Mouse (Mus musculus) G1E-ER4 (cell line): ENCODE data around the gene Mvb12b. TPM values are rescaled to one million over a fixed set of nuclear protein-coding genes. Genes with fewer than 3 reads are reported as not detected.

Experiments
- GATA1 ChIP-seq: IDR thresholded peaks from one replicate; pipeline ENCODE4 v1.8.0; 2012; ENCODE audit warnings: low read length, inconsistent platforms
- polyA plus RNA-seq: library from polyadenylated mRNA; stranded (reverse); fragments of >175 nt; gene quantifications from 2 replicates; pipeline ENCODE4 v1.2.3, GENCODE M21; 2012

Mvb12b gene
- polyA plus RNA-seq, 1 experiment = 60.7 TPM

DNA sequence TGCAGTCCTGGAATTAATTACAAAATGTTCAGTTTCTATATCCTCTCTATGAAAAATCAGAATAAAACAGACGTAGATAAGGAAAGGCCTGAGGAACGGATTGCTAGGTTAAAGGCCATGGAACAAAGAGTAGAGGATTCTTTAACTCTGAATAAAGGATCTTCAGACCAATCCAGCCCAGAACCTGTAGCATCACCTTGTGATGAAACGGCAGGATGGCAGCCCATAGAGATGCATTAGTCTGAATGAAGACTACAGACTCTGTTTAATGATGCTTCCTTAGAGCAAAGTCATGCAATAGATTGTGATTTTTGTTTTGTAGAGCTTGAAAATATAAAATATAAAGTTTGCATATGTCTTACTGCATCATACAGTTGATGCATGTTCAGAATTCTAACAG, 8.1 kb upstream of the Mvb12b start:
- TF ChIP-seq GATA1 = no peak

DNA sequence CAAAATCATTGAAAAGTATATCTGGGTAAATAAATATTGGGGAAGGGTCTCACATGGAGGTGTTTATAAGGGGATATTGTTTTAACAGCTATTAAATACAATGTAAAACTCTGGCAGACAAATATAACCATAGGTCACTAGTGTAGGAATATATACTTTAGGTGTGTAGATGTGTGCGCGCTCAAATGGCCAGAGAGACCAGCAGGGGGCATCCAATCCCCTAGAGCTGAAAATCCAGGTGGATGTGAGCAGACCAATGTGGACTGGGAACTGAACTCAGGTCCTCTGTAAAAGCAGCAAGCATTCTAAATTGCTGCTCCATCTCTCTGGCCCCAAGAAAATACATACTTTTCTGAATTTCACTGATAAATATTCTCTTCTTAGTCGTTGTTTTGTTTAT, 5.4 kb upstream of the Mvb12b start:
- TF ChIP-seq GATA1 = no peak

DNA sequence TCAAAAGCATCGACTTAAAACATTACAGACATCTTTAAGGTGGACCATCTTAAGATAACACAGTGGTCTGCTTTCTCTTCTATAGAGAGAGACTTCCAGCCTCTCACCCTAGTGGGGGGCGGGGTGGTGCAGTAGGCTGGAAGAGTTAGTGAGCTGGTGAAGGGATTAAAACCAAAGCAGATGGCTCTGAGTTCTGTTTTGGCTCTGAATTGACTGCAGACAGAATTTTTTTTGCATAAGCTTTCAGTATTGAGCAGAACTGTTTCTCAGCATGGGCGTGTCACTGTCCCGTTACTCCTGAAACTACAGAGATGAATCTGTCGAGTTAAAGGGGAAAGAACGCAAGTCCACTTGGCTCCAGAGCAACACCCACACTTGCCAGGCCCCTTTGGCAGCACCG, 4.6 kb upstream of the Mvb12b start:
- TF ChIP-seq GATA1 = no peak

DNA sequence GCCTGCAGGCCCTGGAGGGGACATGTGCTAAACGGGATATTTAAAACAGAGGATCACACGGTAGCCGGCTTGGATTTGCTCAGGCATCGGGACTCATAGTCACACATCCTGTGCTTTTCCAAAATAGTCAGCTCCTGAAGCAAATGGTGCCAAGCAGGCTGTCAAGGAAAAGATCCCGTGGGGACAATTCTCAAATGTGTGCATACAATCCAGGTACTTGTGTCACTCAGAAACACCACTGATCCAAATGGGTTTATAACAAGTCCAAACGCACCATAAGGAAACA, 297 bp upstream of the Mvb12b start:
- no peak for TF ChIP-seq GATA1

DNA sequence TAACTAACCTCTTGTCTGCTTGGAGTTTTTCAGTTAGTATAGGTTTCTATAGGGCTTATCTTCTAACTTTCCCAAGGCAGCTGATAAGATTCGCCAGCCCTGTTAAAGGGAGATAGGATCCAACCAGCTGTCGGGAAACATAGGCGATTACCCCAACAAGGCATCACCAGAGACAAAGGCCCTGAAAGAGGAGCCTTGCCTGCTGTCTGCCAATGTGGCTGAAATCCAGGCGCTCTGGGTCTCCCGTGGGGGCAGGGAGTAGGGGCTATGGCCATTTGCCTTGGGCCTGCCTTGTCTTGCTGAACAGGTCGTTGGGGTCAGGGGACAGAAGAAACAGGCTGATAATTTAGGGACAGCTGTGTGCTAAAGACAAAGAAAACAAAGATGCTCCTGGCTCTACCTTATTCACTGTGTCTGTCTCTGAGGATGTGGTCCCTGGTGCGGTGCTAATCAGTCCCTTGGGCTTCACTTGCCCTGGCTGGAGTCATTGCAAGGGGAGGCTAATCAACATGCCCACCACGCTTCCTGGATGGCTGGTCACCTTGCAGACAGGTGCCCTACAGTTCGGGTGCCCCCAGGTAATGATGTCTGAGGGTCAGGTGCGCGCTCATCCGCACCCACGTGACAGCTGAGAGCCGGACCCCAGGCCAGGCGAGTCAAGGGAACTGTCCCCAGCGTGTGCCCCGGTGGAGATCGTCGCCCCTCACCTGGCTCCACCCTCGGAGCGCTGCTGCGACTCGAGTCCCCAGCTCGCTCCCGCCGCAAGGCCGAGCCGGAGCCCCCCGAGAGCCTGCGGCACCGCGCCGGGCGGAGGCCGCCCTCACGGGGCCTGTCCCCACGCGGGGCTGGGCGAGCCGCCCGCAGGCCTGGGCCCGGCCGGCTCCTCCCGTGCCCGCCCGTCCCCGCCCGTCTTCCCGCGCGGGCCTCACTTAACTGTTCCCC, 1.1 kb downstream of the Mvb12b start:
- peak; percentile 61 for TF ChIP-seq GATA1

DNA sequence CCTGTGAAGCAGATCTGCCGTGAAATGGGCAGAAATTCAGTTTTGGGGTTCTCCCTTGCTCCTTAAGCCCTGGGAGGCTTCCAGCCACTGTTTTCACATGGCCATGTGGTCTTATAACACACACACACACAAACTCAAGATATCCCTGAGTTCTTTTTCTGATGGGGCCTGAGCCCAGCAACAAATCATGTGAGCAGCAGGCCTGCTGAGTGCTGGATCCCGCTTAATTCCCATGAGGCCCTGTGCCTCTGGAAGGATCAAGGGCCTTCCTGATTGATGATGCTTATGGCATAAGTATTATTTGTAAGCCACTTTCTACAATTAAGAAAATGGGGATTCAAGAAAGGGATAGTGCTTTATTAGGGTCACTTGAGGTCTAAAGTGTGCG, 2.5 kb downstream of the Mvb12b start:
- no peak for TF ChIP-seq GATA1

DNA sequence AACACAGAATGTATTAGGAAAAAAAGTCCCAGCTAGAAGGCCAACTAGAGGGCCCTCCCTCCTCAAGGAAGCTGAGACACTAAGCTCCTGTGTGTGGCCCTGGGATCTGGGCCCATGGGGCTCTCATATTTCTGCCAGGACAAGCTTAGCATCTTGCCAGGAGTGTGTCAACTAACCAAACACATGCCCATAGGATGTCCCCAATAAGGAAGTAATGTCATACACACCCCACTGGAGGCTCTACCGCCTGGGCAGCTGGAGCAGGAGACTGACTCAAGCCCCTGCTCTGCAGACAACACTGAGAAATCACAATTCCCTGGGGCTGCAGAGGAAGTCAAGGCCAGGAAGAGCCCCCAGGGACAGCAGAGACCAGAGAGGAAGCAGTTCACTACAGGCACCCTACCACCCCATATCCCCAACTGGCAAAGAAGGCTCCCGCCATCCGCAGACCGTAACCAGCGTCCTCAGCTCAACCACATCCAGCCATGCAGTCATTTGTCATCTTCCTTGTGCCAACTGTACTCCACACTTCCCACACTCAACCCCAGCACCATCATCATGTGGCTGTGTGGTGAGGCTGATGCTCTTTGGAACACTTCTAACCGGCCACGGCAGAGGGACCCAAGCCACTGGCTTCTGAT, 3.0 kb downstream of the Mvb12b start:
- TF ChIP-seq GATA1 = no peak

DNA sequence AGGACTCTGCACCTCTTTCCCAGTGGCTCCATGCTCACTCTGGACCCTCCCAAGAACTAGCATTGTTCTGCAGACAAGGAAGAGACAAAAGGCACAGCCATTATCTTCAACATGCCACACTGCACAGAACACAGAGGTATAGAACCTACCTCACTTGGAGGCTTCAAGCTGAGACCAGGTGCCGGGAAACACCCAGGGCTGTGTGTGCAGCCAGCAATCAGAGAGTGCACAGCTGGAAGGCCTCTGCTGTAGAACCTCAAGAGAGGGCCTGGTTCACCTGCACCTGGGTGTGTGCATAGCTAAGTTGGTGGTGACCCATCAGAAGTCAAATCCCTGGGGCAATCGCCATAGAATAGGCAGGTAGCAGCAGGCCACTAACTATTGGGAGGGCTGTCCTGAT, 8.5 kb downstream of the Mvb12b start:
- TF ChIP-seq GATA1 = no peak

DNA sequence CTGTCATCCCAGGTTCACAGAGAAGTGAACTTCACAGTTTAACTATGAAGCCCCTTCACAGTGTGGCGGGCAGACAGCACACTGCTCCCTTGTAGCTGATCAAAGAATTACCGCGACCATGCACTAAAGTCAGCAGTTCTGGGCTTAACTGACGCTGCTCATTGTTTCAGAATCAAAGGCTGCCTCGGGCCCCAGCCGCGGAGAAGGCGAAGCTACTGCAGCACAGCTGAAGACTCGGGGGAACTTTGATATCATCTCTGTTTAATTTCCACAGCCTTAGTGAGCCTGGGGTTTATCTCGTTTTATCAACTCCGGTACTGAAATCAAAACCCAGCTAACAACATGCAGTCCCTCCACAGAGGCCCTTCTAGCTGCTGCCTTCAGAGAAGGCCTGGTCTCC, 9.3 kb downstream of the Mvb12b start:
- TF ChIP-seq GATA1 = no peak

DNA sequence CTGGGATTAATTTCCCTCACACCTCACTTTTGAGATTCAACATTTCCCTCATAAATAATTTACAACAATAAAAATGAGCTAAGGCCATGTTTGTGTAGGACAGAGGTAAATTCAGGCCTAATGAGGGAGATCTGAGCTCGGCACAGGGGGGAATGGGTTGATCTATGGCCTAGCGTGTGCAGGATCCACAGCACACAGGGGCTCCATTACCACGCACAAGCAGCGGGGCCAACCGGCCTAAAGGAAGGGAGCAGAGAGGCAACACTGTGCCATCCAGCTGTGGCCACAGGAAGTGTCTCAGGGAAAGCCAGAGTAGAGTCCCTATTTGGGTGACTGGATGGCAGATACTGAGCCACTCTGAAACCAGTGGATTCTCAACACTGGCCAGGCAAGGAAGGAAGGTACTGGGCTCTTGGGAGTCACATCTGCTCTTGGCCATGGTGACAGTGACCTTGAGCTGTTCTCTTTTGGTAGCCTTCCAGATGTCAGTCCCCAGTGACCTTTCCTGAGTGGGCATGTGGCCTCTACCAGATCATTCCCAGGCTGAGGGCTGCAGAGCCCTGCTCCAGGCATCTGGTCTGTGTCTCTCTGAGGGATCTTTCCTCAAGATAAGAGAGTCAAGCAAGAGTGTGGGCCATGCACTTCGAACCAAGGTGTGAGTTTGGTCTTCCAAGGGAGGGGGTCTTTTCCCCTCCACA, 9.9 kb downstream of the Mvb12b start:
- no peak for TF ChIP-seq GATA1

DNA sequence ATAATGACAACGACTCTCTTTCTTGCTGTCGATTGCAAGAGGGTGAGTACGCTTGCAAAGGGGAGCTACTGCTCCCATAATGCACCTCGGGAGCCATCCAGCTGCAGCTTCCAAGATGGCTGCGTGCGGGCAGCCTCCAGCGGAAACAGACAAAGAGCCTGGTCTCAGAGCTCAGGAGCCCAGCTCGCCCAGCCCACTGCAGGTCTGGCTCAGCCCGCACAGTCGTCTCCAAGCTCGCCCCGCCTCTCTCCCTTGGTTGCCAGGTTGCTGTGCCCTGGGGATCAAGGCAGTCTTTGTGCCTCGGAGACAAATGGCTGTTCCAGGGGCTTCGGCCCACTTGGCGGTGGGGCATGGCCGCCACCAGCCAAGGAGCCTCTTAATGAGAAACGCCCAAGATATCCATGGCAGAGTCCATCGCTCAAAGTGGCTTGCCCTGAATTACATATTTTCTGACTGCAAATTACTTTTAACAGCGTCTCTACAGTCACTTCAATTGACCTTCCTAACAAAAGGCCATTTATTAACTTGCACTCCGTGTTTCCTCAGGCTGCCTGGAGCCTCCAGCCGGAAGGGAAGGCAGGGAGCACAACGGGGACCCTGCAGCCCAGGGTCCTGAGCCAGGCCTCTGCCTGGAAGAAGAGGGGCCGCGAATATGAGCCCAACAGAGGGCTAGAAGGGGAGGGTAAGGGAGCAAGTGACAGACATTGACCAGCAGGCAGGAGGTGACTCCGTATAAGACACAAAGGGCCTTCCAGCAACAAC, 11.0 kb downstream of the Mvb12b start:
- no peak for TF ChIP-seq GATA1

DNA sequence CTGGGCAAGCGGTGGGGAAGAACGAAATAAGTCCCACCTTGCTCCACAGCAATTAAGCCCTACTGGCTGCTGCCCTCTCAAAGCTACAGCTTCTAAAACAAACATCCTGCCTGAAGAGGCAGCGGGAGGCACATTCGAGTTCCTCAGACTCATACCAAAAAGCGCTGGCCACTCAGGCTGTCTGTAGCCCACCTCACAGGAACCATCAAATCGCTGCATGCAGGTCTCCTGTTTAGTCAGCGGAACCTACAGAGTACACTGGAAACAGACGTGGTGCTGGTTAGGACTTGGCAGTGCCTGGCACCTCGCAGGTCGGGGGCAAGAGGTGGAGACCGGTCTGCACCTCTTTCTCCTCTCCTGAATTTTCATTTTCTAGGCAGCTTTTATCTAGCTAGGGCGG, 12.2 kb downstream of the Mvb12b start:
- TF ChIP-seq GATA1 = no peak

DNA sequence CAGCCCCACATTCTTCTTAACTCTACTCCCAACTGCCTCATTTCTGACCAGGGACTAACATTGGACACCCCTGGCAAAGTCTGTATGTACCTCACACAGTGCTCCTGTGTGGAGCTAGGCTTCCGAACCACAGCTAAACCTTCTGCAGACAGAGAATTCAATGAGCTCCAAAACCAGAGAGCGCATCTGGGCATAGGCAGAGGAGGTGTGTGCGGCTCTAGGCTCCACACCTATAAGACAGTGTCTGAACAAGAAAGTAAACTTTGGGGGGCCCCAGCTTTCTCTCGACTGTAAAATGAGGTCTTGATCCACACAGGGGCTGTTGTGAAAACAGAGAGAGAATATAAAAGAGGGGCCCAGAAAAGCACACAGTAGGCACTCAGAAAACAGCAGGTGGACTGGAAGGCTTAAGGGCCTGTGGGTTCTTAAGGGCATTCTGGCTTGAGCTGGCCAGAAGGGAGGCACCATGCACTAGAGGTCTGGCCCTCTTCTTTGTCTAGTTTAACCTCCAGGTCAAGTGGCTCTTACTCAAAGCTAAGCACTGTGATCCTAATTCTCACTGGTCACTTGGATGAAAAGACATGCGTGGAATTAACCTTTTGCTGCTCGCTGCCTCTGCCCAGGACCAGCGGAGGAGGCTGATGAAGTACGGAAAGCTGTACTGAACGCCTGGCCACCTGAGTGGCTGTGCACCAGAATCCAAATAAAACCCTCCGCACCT, 12.7 kb downstream of the Mvb12b start:
- no peak for TF ChIP-seq GATA1

DNA sequence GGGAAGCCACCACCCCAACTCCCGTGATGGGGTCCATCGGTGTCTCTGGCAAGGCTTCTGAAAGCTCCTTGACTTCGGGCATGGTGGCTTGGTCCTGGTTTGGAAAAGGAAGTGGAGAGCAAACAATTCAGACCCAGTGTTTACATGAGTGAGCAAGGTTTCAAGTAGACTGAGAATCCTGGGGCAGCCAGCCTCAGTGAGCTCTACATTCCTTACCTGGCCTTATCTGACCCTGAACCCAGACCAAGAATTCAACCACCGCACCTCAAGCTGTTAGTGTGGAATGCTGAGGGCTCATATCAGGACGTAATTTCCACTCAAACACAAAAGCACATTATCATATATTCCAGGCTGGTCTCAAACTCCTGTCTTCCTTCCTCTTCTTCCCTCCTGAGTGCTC, 13.4 kb downstream of the Mvb12b start:
- TF ChIP-seq GATA1 = no peak

DNA sequence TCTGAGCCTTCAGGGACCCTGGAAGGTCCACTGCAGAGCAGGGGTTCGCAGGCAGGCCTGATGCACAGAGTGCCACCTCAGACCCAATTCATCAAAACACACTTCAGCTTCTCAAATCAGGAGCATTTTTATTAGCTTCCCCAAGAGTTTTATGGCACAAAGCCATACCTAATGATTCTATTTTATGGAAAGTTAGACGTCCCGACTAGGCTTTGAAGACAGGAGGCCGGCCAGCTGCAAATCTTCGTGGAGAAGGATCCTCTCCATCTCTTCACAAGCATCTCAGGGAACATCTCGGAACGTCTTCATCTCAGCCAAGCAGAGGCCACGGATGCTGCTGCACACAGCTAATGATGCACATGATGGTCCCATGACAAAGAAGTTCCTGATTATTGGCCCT, 14.2 kb downstream of the Mvb12b start:
- no peak for TF ChIP-seq GATA1

DNA sequence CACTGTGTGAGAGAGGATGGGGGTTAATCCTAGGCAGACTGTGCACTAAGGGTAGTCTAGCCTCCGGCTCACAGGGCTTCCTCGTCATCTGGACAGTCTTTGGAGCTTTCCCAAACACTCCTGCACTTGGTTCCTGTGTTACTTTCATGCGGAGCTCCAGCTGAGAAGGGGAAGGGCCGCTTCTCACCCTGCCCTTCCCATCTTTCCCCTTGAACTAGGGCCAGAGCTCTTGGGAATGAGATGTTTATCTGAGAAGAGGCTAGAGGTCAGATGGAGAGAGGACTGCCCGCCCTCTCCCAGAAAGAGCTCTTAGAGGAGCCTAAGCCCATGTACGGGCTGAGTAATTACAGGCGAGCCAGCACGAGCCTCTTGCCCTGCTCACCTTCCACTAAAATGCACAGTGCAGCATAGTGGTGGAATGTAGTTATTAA, 14.9 kb downstream of the Mvb12b start:
- TF ChIP-seq GATA1 = no peak
